ENCODE assay signal across 9 mouse cellular contexts in genomic region chr11:75571126-75571990, GRCm38 (mm10). TPM values are rescaled to one million over a fixed set of nuclear protein-coding genes. Genes with fewer than 3 reads are reported as not detected.
DNase-seq lines count a peak whose midpoint lies in the region; ATAC-seq and TF ChIP-seq lines count a peak whose summit lies in the region.
"Had no signal": no experiment of that assay in that cellular context is flagged by ENCODE, and none has a peak within 500 bp of the region (broad histone marks: within the 10 kb centered on the region; RNA-seq: fewer than 3 reads in every experiment).

No protein-coding gene starts in this region.

- no peaks in the 10 kb centered on the region for H3K9me3 ChIP-seq in kidney, embryonic 16.5 days (ENCODE audit: low read length)
- H3K9me3 ChIP-seq: limb, embryonic 12.5 days had no signal

- peaks cover 27% of the 10 kb centered on the region for H3K4me1 ChIP-seq in kidney, embryonic 16.5 days (ENCODE audit: insufficient read depth, low read length)

- no peaks in the 10 kb centered on the region for H3K27me3 ChIP-seq in kidney, embryonic 16.5 days (ENCODE audit: insufficient read depth, low read length)
- H3K27me3 ChIP-seq: limb, embryonic 12.5 days had no signal

- no peak for DNase-seq in left cerebral cortex, adult 2 months (ENCODE audit: extremely low spot score in 1 of 2, low spot score in 2 of 2)
- no peak for DNase-seq in left cerebral cortex, postnatal 10 days (ENCODE audit: extremely low spot score in 1 of 2, low spot score in 2 of 2)
- peak; percentile 84 for DNase-seq in brain, adult 2 months (ENCODE audit: low read depth, low spot score)
- DNase-seq in spleen, adult 12 weeks (ENCODE audit: low spot score), result no peak
- no peak for DNase-seq in testis, postnatal 14 days (ENCODE audit: low spot score)

- no peak overlapping the region for H3K4me3 ChIP-seq in left cerebral cortex, adult 2 months
- no peak overlapping the region for H3K4me3 ChIP-seq in kidney, embryonic 16.5 days (ENCODE audit: low read length)
- H3K4me3 ChIP-seq: limb, embryonic 12.5 days had no signal

- peak overlapping the region; percentile 40 for H3K27ac ChIP-seq in left cerebral cortex, adult 2 months
- H3K27ac ChIP-seq in kidney, embryonic 16.5 days (ENCODE audit: low read length), result no peak overlapping the region

- 65% methylated on average over 13 of the region's 14 CpGs for WGBS in kidney, embryonic 16.5 days

- TF ChIP-seq CTCF in left cerebral cortex, adult 2 months (IDR thresholded peaks at IDR 0.05), result no peak

- H3K4me2 ChIP-seq in kidney, embryonic 16.5 days (replicated peaks; ENCODE audit: low read depth, low read length), result no peak overlapping the region

- H3K36me3 ChIP-seq in kidney, embryonic 16.5 days (ENCODE audit: insufficient read depth, low read length), result no peaks in the 10 kb centered on the region; the same call in 1 of the 2 replicates
- H3K36me3 ChIP-seq: limb, embryonic 12.5 days had no signal

- intact Hi-C loops in left cerebral cortex, adult 2 months (cut with DNase I), result loop anchor here (10.0 kb wide), 2 partner anchors 167 to 387 kb away; no protein-coding TSS in a partner anchor
- intact Hi-C loops in left cerebral cortex, postnatal 10 days (cut with DNase I), result no loop called here

- ATAC-seq in granulocyte monocyte progenitor cell, adult 5-6 weeks (replicated peaks; ENCODE audit: poor library complexity, severe bottlenecking), result peak; percentile 68
- peak; percentile 73 for ATAC-seq in megakaryocyte progenitor cell, adult 5-6 weeks (replicated peaks; ENCODE audit: poor library complexity)
- ATAC-seq in kidney, embryonic 16.5 days (ENCODE audit: low FRiP score, low TSS enrichment), result no peak

- no peak overlapping the region for H3K9ac ChIP-seq in kidney, embryonic 16.5 days (replicated peaks; ENCODE audit: low read length)
- H3K9ac ChIP-seq: limb, embryonic 12.5 days had no signal

RNA-seq across cellular contexts. Expression of gene Pitpna, which starts 16.5 kb away (rescaled TPM):
- total RNA-seq in left cerebral cortex, adult 2 months (2021), result 100 to 1,000 TPM; 329 to 332 TPM
- total RNA-seq in left cerebral cortex, postnatal 10 days (2021), result 100 to 1,000 TPM; 312 to 326 TPM
- total RNA-seq in granulocyte monocyte progenitor cell, adult 5-6 weeks (2014; fragmentation: Nextera tagmentation), result 141 and 143 TPM in 2 replicates
- total RNA-seq in granulocyte monocyte progenitor cell, adult 5-6 weeks (2017), result 58.0 and 74.5 TPM in 2 replicates
- 166 and 176 TPM in 2 replicates for total RNA-seq in megakaryocyte progenitor cell, adult 5-6 weeks (2015)
- total RNA-seq in megakaryocyte progenitor cell, adult 5-6 weeks (2017), result 70.3 and 82.4 TPM in 2 replicates
- polyA plus RNA-seq in kidney, embryonic 16.5 days (2015; fragmentation: Nextera tagmentation; extraction: Ambion mirVana), result 70.4 and 72.1 TPM in 2 replicates

RNA-seq across cellular contexts. Expression of gene Slc43a2, which starts 39.9 kb away (rescaled TPM):
- 10 to 100 TPM; 56.7 to 57.0 TPM for total RNA-seq in left cerebral cortex, adult 2 months (2021)
- total RNA-seq in left cerebral cortex, postnatal 10 days (2021), result 10 to 100 TPM; 48.4 to 51.2 TPM
- 12.7 and 20.1 TPM in 2 replicates for total RNA-seq in granulocyte monocyte progenitor cell, adult 5-6 weeks (2014; fragmentation: Nextera tagmentation)
- total RNA-seq in granulocyte monocyte progenitor cell, adult 5-6 weeks (2017), result 6.2 and 7.3 TPM in 2 replicates
- 8.6 and 12.2 TPM in 2 replicates for total RNA-seq in megakaryocyte progenitor cell, adult 5-6 weeks (2015)
- total RNA-seq in megakaryocyte progenitor cell, adult 5-6 weeks (2017), result 8.9 and 9.9 TPM in 2 replicates
- 9.4 and 9.7 TPM in 2 replicates for polyA plus RNA-seq in kidney, embryonic 16.5 days (2015; fragmentation: Nextera tagmentation; extraction: Ambion mirVana)

RNA-seq across cellular contexts. Expression of gene Scarf1, which starts 58.0 kb away (rescaled TPM):
- total RNA-seq in left cerebral cortex, adult 2 months (2021), result 1 to 10 TPM; 1.3 to 1.6 TPM
- total RNA-seq in left cerebral cortex, postnatal 10 days (2021), result 1 to 10 TPM; 2.9 to 4.0 TPM
- total RNA-seq in granulocyte monocyte progenitor cell, adult 5-6 weeks (2014; fragmentation: Nextera tagmentation), result 2.0 and 3.8 TPM in 2 replicates
- total RNA-seq in granulocyte monocyte progenitor cell, adult 5-6 weeks (2017), result 2.3 and 3.4 TPM in 2 replicates
- 1.7 and 3.0 TPM in 2 replicates for total RNA-seq in megakaryocyte progenitor cell, adult 5-6 weeks (2015)
- 2.4 and 3.7 TPM in 2 replicates for total RNA-seq in megakaryocyte progenitor cell, adult 5-6 weeks (2017)
- 19.2 and 19.5 TPM in 2 replicates for polyA plus RNA-seq in kidney, embryonic 16.5 days (2015; fragmentation: Nextera tagmentation; extraction: Ambion mirVana)

RNA-seq across cellular contexts. Expression of gene Inpp5k, which starts 59.4 kb away (rescaled TPM):
- 10 to 100 TPM; 41.0 to 42.7 TPM for total RNA-seq in left cerebral cortex, adult 2 months (2021)
- 10 to 100 TPM; 44.2 to 50.3 TPM for total RNA-seq in left cerebral cortex, postnatal 10 days (2021)
- total RNA-seq in granulocyte monocyte progenitor cell, adult 5-6 weeks (2014; fragmentation: Nextera tagmentation), result 37.3 and 40.0 TPM in 2 replicates
- total RNA-seq in granulocyte monocyte progenitor cell, adult 5-6 weeks (2017), result 26.0 and 35.6 TPM in 2 replicates
- 38.1 and 43.0 TPM in 2 replicates for total RNA-seq in megakaryocyte progenitor cell, adult 5-6 weeks (2015)
- 21.9 and 23.7 TPM in 2 replicates for total RNA-seq in megakaryocyte progenitor cell, adult 5-6 weeks (2017)
- polyA plus RNA-seq in kidney, embryonic 16.5 days (2015; fragmentation: Nextera tagmentation; extraction: Ambion mirVana), result 33.2 and 34.2 TPM in 2 replicates
